Mouse (Mus musculus): ENCODE results near the gene Exoc2. TPM values are rescaled to one million over a fixed set of nuclear protein-coding genes. Genes with fewer than 3 reads are reported as not detected.

The Exoc2 gene
- polyA plus RNA-seq, 1 experiment from 2014 or later, result 13.5 TPM

DNA sequence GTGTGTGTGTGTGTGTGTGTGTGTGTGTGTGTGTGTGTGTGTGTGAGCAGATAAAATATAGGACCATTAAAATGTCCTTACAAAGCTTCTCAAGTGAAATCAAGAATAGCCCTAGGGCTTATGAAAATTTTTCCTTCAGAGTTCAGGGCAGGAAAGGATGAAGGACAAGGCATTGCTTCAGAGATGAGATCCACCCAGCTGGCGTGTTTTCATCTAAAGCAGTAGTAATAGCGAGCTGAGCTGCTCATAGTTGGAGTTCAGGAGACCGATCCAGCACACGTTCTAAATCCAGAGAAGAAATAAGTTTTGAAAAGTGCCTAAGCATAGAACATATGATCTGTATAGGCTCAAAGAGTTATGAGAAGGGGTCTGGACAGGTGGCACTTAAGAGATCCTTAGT is 127.4 kb downstream of the Exoc2 start:
- Histone ChIP-seq H3K4me1 (replicated peaks) (no peaks in the 10 kb centered on the region), H3K4me3 (replicated peaks) (no peak overlapping the region), H3K9ac (no peak overlapping the region), H3K27ac (no peak overlapping the region), H3K9me3 (replicated peaks) (no peaks in the 10 kb centered on the region), H3K36me3 (peaks cover 3% of the 10 kb centered on the region), H3K27me3 (no peaks in the 10 kb centered on the region), H3K4me2 (no peak overlapping the region)
- ATAC-seq (ENCODE audit: low read depth) (no peak), DNase-seq (no peak)
- WGBS (ENCODE audit: insufficient replicate concordance), result 75% methylated on average over 4 of the region's 4 CpGs

DNA sequence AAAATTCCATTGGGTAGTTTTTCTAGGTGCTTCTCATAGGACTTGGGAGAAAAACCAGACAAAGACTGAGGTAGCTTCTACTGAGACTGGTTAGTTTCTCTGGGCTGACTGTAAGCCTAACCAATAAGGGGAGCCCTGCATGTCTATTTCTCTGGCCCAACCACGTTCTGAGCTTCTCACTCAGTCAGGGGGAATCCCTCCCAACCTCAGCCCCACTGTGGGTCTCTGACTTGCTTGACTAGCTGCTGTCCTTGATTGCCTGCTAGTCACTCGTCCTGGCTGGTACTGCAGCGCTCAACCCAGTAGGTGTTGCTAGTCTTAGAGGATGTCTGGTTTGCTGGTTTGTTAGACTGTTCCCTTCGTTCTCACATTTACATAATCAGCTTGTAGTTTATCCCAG is 130.8 kb downstream of the Exoc2 start:
- ATAC-seq (ENCODE audit: low read depth) (no peak), DNase-seq (no peak)
- H3K4me2 ChIP-seq, result no peak overlapping the region
- H3K27ac ChIP-seq, result no peak overlapping the region
- no peak overlapping the region for H3K4me3 ChIP-seq (replicated peaks)
- H3K27me3 ChIP-seq, result no peaks in the 10 kb centered on the region
- peaks cover 3% of the 10 kb centered on the region for H3K36me3 ChIP-seq
- 73% methylated on average over 4 of the region's 4 CpGs for WGBS (ENCODE audit: insufficient replicate concordance)
- no peak overlapping the region for H3K9ac ChIP-seq
- no peaks in the 10 kb centered on the region; the same call in 1 of the 2 replicates for H3K4me1 ChIP-seq (replicated peaks)
- H3K9me3 ChIP-seq (replicated peaks), result no peaks in the 10 kb centered on the region

DNA sequence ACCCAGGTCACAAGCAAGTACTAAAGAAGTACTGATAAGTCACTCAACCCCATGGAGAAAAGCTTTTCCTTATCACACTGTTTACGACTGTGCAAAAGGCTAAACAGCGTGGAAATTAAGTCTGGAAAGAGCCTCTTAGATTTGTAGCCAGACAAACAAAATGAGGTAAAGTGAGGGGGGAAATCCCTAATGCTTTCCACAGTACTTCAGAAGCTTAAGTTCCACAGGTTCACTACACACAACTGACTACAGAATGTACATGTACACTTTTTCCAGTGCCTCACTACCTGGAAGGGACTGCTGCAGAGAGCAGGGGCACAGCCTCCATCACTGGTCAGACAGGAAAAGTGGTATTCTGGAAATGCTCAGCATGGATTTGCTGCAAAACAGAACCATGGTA is 132.1 kb downstream of the Exoc2 start:
- no peaks in the 10 kb centered on the region for H3K27me3 ChIP-seq
- ATAC-seq (ENCODE audit: low read depth), result no peak
- H3K9ac ChIP-seq, result no peak overlapping the region
- H3K27ac ChIP-seq, result no peak overlapping the region
- no peak overlapping the region for H3K4me2 ChIP-seq
- no peaks in the 10 kb centered on the region for H3K9me3 ChIP-seq (replicated peaks)
- no peak for DNase-seq
- WGBS (ENCODE audit: insufficient replicate concordance), result 64% methylated on average over 2 of the region's 2 CpGs
- H3K4me1 ChIP-seq (replicated peaks), result no peaks in the 10 kb centered on the region; the same call in 1 of the 2 replicates
- no peak overlapping the region for H3K4me3 ChIP-seq (replicated peaks)
- H3K36me3 ChIP-seq, result peaks cover 3% of the 10 kb centered on the region

DNA sequence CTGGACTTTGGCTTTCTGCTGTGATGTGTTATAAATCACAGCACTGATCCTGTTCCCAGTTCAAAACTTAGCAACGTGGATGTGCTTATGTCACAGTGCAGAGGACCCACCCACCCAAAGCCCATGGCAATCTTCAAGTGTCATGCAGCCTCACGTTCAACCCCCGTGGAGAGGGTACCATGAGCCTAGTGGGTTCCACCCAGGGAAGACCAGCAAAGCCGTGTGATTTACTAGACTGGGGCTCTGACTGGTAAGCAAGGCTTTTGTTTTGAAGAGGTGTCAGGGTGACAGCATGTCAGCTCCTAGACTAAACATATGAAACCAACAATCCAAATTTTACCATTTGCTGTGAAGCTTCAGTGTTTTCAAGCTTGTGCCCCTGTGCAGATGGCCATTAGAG is 132.6 kb downstream of the Exoc2 start:
- no peak overlapping the region for H3K4me2 ChIP-seq
- H3K9ac ChIP-seq, result no peak overlapping the region
- H3K36me3 ChIP-seq, result peaks cover 3% of the 10 kb centered on the region
- no peak overlapping the region for H3K4me3 ChIP-seq (replicated peaks)
- no peaks in the 10 kb centered on the region for H3K27me3 ChIP-seq
- 68% methylated on average over 4 of the region's 4 CpGs for WGBS (ENCODE audit: insufficient replicate concordance)
- H3K27ac ChIP-seq, result no peak overlapping the region
- DNase-seq, result no peak
- ATAC-seq (ENCODE audit: low read depth), result no peak
- no peaks in the 10 kb centered on the region for H3K9me3 ChIP-seq (replicated peaks)
- H3K4me1 ChIP-seq (replicated peaks), result no peaks in the 10 kb centered on the region; the same call in 1 of the 2 replicates

DNA sequence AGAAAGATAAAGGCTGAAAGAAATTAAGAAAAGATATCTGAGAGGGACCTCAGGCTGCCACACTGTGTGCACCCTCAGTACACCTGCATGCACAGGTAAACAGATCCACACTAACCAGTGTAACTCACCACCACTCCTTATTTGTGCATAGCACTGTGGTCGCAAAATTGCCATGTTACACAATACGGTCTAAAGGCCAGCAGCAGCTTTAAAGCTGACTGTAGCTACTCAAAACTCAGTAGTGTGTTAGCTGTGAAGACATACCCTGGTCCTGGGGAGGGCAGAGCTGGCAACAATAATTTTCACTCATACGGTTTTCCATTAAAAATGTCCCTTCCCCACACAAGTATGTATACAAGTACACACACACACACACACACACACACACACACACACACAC is 133.2 kb downstream of the Exoc2 start:
- Histone ChIP-seq H3K4me1 (replicated peaks) (no peaks in the 10 kb centered on the region; the same call in 1 of the 2 replicates), H3K4me3 (replicated peaks) (no peak overlapping the region), H3K9me3 (replicated peaks) (no peaks in the 10 kb centered on the region), H3K9ac (no peak overlapping the region), H3K4me2 (no peak overlapping the region), H3K27me3 (no peaks in the 10 kb centered on the region), H3K27ac (no peak overlapping the region), H3K36me3 (peaks cover 3% of the 10 kb centered on the region)
- ATAC-seq (ENCODE audit: low read depth), result no peak
- DNase-seq, result no peak
- WGBS (ENCODE audit: insufficient replicate concordance), result 76% methylated on average over 3 of the region's 3 CpGs

DNA sequence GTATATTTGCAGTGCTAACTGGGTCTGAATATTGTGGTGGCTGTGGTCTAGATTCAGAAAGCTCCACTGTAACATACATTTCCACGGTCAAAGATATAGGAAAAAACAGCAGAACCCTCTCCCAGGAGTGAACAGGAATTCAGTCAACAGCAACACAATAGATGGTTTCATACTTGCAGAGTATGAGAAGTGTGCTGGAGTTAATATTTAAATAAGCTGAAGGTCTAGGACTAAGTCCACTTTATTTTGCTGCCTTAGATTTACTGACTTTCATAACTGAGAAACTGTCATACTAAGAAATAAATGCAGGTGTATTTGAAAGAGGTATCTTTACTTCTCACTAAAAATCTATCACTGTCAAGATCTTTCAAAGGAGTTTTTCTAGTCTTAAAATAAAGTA is 137.6 kb downstream of the Exoc2 start:
- H3K27me3 ChIP-seq, result no peaks in the 10 kb centered on the region

DNA sequence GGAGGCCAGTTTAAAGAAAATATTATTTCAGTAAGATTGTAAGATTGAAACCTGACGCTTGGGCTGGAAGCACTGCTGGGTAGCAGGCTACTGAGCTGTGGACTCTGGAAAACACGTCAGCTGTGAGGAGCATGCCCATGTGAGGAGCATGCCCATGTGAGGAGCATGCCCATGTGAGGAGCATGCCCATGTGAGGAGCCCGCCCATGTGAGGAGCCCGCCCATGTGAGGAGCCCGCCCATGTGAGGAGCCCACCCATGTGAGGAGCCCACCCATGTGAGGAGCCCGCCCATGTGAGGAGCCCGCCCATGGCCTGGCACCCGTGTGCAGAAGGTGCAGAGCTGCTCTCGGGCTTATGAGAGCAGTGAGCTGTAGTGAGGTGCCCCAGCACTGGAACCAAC is 139.0 kb downstream of the Exoc2 start:
- Histone ChIP-seq H3K9ac (no peak overlapping the region), H3K9me3 (replicated peaks) (no peaks in the 10 kb centered on the region), H3K36me3 (no peaks in the 10 kb centered on the region), H3K4me2 (peak overlapping the region; percentile 40), H3K4me3 (replicated peaks) (no peak overlapping the region), H3K27ac (no peak overlapping the region), H3K27me3 (no peaks in the 10 kb centered on the region), H3K4me1 (replicated peaks) (peaks cover 9% of the 10 kb centered on the region)
- no peak for ATAC-seq (ENCODE audit: low read depth)
- 60% methylated on average over 9 of the region's 9 CpGs for WGBS (ENCODE audit: insufficient replicate concordance)
- no peak for DNase-seq

More for the DNA sequence above, 137.6 kb downstream of the Exoc2 start:
- H3K4me2 ChIP-seq, result no peak overlapping the region
- 71% methylated on average over 1 of the region's 1 CpGs for WGBS (ENCODE audit: insufficient replicate concordance)
- H3K9ac ChIP-seq, result no peak overlapping the region
- no peak for ATAC-seq (ENCODE audit: low read depth)
- peaks cover 9% of the 10 kb centered on the region for H3K4me1 ChIP-seq (replicated peaks)
- no peak overlapping the region for H3K4me3 ChIP-seq (replicated peaks)
- H3K9me3 ChIP-seq (replicated peaks), result no peaks in the 10 kb centered on the region
- H3K27ac ChIP-seq, result no peak overlapping the region
- no peak for DNase-seq
- H3K36me3 ChIP-seq, result no peaks in the 10 kb centered on the region

DNA sequence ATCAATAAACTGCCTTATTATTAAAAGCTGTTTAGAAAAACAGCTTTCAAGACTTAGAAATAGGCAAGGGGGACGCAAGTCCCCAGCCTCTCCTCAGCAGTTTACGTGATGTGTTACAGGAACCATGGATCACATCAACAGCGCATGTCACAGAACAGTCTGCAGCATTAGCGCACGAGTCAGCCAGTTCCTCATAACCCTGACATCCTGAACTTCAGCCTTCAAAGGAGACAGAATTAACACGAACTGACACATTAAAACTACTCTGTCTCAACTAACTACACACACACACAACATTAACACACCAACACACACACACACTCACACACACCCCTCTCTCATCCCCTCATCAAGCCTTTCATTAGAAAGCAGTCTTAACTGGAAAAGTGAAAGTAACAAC is 139.5 kb downstream of the Exoc2 start:
- Histone ChIP-seq H3K4me1 (replicated peaks) (peaks cover 9% of the 10 kb centered on the region), H3K4me3 (replicated peaks) (0 out of 2 replicates have a peak overlapping the region, but pooled peaks have one; percentile 1), H3K27ac (no peak overlapping the region), H3K9me3 (replicated peaks) (no peaks in the 10 kb centered on the region), H3K4me2 (peak overlapping the region; percentile 40), H3K27me3 (no peaks in the 10 kb centered on the region), H3K9ac (no peak overlapping the region), H3K36me3 (no peaks in the 10 kb centered on the region)
- 30% methylated on average over 6 of the region's 6 CpGs for WGBS (ENCODE audit: insufficient replicate concordance)
- DNase-seq, result no peak
- ATAC-seq (ENCODE audit: low read depth), result no peak

DNA sequence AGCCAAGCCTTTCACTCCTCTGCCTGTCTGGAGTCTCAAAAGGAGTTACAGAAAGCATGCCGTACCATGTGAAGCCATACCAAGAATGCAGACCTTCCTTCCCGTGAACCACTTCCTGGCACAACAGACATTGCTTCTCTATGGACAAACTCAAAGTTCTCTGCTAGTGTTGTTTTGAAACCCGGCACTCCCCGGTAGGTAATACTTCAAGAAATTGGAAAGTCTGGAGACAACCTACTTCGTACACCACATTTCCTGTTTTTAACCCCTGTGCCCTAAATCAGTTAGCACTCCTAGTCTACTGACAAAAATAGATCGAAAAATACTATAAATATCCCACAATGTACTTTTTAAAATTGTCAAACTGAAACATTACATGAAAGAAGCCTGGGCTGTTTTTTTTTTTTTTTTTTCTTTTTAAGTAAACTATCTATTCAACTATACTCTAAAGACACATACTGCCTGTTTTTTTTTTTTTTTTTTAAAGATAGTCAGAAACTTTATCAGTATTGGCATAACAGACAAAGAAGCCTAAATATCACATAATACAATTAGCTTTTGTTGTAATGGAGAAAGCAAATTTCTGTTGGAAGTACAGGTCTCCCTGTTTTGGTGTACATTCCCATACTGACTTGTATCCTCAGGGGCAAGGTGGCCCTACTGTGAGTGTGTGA is 140.3 kb downstream of the Exoc2 start:
- no peaks in the 10 kb centered on the region for H3K9me3 ChIP-seq (replicated peaks)
- peaks cover 9% of the 10 kb centered on the region for H3K4me1 ChIP-seq (replicated peaks)
- no peak for DNase-seq
- ATAC-seq (ENCODE audit: low read depth), result no peak
- no peak overlapping the region for H3K4me3 ChIP-seq (replicated peaks)
- H3K36me3 ChIP-seq, result no peaks in the 10 kb centered on the region
- no peaks in the 10 kb centered on the region for H3K27me3 ChIP-seq
- 21% methylated on average over 6 of the region's 6 CpGs for WGBS (ENCODE audit: insufficient replicate concordance)
- H3K27ac ChIP-seq, result no peak overlapping the region
- no peak overlapping the region for H3K4me2 ChIP-seq
- H3K9ac ChIP-seq, result no peak overlapping the region

DNA sequence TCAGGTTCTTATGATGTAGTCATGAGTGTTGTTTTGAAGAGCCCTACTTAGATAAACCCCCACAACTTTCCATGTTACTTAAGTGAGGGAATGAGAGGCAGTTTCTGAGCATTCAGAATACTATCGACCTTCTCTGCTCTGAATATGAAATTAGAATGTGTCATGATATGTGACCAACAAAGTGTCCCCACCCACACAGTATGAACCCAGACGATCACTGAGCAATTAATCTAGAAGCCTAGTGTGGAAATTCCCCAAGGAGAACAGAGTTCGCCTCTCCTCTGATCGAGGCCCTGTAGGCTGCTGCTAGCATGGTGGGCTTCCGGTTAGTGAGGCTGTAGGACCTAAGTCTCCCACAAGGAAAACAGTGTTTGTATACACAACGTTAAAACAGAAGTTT is 142.5 kb downstream of the Exoc2 start:
- H3K27ac ChIP-seq, result no peak overlapping the region
- no peak overlapping the region for H3K9ac ChIP-seq
- no peak for DNase-seq
- no peak for ATAC-seq (ENCODE audit: low read depth)
- H3K4me2 ChIP-seq, result no peak overlapping the region
- WGBS (ENCODE audit: insufficient replicate concordance), result 78% methylated on average over 6 of the region's 6 CpGs
- H3K4me1 ChIP-seq (replicated peaks), result peaks cover 9% of the 10 kb centered on the region
- no peaks in the 10 kb centered on the region for H3K36me3 ChIP-seq
- H3K4me3 ChIP-seq (replicated peaks), result no peak overlapping the region
- H3K27me3 ChIP-seq, result no peaks in the 10 kb centered on the region
- H3K9me3 ChIP-seq (replicated peaks), result no peaks in the 10 kb centered on the region

DNA sequence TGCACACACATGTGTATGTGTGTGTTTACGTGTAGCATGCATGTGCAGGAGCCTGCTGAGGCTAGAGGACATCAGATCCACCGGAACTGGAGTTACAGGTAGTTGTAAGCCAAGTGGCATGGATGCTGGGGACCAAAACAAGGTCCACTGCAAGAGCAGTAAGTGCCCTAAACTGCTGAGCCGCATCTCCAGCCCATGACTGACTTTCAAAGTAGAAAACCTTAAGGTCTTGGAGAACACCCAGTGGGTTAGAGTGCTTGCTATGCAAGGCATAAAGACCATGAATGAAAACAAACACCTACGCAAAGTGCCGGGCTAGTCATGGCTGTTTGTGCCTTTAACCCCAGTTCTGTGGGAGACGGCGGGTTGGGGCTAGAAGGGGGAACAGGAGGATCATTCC is 147.4 kb downstream of the Exoc2 start:
- no peaks in the 10 kb centered on the region for H3K9me3 ChIP-seq (replicated peaks)
- ATAC-seq (ENCODE audit: low read depth), result no peak
- WGBS (ENCODE audit: insufficient replicate concordance), result 85% methylated on average over 7 of the region's 7 CpGs
- H3K36me3 ChIP-seq, result peaks cover 14% of the 10 kb centered on the region
- DNase-seq, result no peak
- H3K4me1 ChIP-seq (replicated peaks), result no peaks in the 10 kb centered on the region
- no peak overlapping the region for H3K27ac ChIP-seq
- H3K4me2 ChIP-seq, result no peak overlapping the region
- H3K9ac ChIP-seq, result no peak overlapping the region
- no peaks in the 10 kb centered on the region for H3K27me3 ChIP-seq
- H3K4me3 ChIP-seq (replicated peaks), result no peak overlapping the region

DNA sequence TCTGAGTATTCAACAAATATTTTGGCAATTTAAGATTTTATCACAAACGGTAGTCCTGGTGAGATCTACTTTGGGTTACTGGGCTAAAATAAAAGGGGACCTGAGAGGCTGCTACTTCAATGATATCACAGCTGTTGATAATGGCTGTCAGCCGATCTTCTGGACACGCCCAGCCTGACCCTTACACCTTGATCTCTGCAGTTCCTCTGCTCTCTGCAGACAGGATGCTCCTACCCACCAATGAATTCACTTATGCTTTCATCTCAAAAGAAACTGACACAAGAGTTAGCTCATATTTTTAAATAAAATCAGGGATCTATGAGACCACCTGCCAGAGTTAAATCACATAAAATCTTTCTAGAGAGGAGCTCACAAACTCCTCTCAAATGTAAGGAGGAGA is 149.0 kb downstream of the Exoc2 start:
- no peaks in the 10 kb centered on the region for H3K4me1 ChIP-seq (replicated peaks)
- H3K4me2 ChIP-seq, result no peak overlapping the region
- DNase-seq, result no peak
- no peak for ATAC-seq (ENCODE audit: low read depth)
- 72% methylated on average over 3 of the region's 3 CpGs for WGBS (ENCODE audit: insufficient replicate concordance)
- no peak overlapping the region for H3K9ac ChIP-seq
- no peaks in the 10 kb centered on the region for H3K27me3 ChIP-seq
- peaks cover 21% of the 10 kb centered on the region for H3K36me3 ChIP-seq
- H3K4me3 ChIP-seq (replicated peaks), result no peak overlapping the region
- no peaks in the 10 kb centered on the region for H3K9me3 ChIP-seq (replicated peaks)
- H3K27ac ChIP-seq, result no peak overlapping the region

Data from liver, embryonic 13.5 days (tissue).